Mouse (Mus musculus) liver, adult (tissue): ENCODE data around the gene Gm42791.

Source experiments
- GATA4 ChIP-seq: IDR thresholded peaks from 2 replicates; pipeline ENCODE4 v1.6.1; 2014; ENCODE audit warnings: mild to moderate bottlenecking, low read length; ENCODE audit not compliant: insufficient replicate concordance

Gm42791 gene

GRCm38 (mm10) chr5:148994706-148995414, at the start of gene Gm42791:
Gene Gm42791, minus strand, starts transcription at chr5:148995147.
- TF ChIP-seq GATA4, result no peak

DNA sequence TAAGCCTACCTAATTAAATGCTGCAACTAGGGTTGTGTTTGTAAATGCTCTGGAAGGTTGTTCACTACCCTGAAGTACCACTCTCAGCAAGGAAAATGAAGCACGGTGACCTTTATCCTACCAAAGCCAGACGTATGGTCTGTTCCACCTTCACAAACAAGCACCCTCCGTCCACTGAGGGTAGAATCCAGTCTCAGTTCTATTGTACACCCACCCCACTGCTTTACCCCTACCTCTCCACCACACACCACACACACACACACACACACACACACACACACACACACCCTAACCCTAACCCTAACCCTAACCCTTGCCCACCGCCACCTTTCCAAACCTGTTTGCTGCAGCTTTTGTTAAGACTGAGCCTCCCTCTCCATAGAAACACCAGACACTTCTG, 49.1 kb upstream of the Gm42791 start:
- TF ChIP-seq GATA4, result no peak

- no peak for TF ChIP-seq GATA4
Observed at GRCm38 (mm10) chr5:149043240-149043639, 48.3 kb upstream of the Gm42791 start.

DNA sequence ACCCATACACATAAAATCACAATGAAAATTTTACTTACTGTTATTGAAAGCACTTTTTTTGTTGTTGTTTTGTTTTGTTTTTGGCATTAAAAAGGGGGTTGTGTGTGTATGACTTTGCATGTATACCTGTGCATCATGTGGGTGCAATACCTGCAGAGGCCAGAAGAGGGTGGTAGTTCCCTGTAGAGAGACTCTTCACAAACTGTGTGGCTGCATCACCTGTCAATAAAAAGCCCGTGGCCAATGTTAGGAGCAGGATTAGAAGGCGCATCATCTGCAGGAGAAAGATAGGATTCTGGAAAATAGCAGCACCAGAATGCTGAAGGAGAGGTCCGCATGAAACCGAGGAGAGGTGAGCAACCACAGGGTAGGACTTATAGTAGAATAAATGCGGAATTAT, 44.9 kb upstream of the Gm42791 start:
- no peak for TF ChIP-seq GATA4

GRCm38 (mm10) chr5:149037729-149038128, 42.8 kb upstream of the Gm42791 start:
- TF ChIP-seq GATA4, result no peak

GRCm38 (mm10) chr5:149036920-149037319, 42.0 kb upstream of the Gm42791 start:
- no peak for TF ChIP-seq GATA4

- no peak for TF ChIP-seq GATA4
Observed at GRCm38 (mm10) chr5:149032438-149032837, 37.5 kb upstream of the Gm42791 start.

GRCm38 (mm10) chr5:149031199-149031750, 36.3 kb upstream of the Gm42791 start:
- peak; percentile 41; the same call in 1 of the 2 replicates for TF ChIP-seq GATA4

GRCm38 (mm10) chr5:149030103-149030502, 35.2 kb upstream of the Gm42791 start:
- TF ChIP-seq GATA4, result no peak

GRCm38 (mm10) chr5:149028394-149028793, 33.4 kb upstream of the Gm42791 start:
- TF ChIP-seq GATA4, result peak; percentile 60; the same call in 1 of the 2 replicates

GRCm38 (mm10) chr5:149027389-149027788, 32.4 kb upstream of the Gm42791 start:
- TF ChIP-seq GATA4, result no peak

GRCm38 (mm10) chr5:149021120-149021519, 26.2 kb upstream of the Gm42791 start:
- TF ChIP-seq GATA4, result no peak

GRCm38 (mm10) chr5:149020681-149021062, 25.7 kb upstream of the Gm42791 start:
- TF ChIP-seq GATA4, result no peak

GRCm38 (mm10) chr5:149020059-149020680, 25.2 kb upstream of the Gm42791 start:
- no peak for TF ChIP-seq GATA4

- no peak for TF ChIP-seq GATA4
Observed at GRCm38 (mm10) chr5:149017666-149018415, 22.9 kb upstream of the Gm42791 start.

- no peak for TF ChIP-seq GATA4
Observed at GRCm38 (mm10) chr5:149017181-149017580, 22.2 kb upstream of the Gm42791 start.
